Mouse (Mus musculus): Measurements from ENCODE around the gene Ostf1.

Gene Ostf1

DNA sequence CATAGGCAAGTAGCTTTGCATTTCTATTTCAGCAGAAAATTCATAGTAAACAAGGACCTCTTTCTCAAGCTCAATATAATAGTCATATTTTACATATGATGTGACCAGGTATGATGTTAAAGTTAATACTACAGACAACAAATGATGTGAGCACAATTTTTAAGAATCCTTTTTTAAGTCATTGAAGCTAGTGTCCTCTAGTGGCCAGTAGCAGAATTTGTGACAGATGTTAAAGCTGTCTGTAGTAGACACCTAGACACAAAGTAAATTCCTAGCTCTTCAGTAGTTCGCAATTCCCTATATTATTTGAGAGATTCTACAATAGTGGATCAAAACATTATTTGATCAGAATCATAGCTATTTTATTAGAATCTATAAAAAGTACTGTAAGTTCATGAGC, 73.9 kb downstream of the Ostf1 start:
- no peak for DNase-seq

- no peak for DNase-seq
Observed at GRCm38 (mm10) chr19:18555645-18556044, 76.0 kb downstream of the Ostf1 start.

GRCm38 (mm10) chr19:18548668-18549067, 83.0 kb downstream of the Ostf1 start:
- DNase-seq = peak in 1 of 2 experiments; percentile 72

Data from lung, postnatal 4 days (tissue).